In the genomic region with DNA sequence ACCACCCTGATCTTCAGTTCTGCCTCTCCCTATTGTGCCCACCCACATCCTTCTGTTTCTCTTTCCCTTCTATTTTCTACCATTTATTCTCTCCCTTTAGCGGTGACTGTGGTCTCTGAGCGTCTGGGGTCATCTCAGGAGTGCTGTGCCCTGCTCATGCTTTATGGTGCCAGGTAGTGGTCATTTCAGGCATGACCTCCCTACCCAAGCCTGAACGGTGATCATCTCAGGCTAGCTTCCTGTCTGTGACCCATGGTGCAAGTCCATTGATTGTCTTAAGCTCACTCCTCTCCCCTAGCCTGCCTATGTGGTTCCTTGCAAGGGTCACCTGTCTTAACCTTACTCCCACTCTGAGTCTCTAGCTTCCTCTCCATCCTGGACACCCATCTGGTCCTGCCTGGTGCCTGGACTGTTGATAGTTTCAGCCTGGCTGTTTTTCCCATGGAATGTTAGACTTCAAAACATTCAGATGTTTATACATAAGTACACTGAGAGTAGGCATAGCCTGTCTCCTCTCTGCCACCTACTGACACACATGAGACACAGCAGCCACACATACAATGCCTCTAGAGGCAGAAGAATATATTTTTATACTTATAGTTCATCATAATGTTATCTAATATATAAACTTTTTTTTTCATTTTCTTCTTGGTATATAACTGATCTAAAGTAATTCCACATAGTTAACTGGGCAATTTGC, we compare ENCODE assay signal across 10 mouse cellular contexts.
A peak's percentile ranks its signal among the peaks of the same experiment; 100 is the strongest.
DNase-seq lines count a peak whose midpoint lies in the region; ATAC-seq and TF ChIP-seq lines count a peak whose summit lies in the region.
"Had no signal": no experiment of that assay in that cellular context is flagged by ENCODE, and none has a peak within 500 bp of the region (broad histone marks: within the 10 kb centered on the region; RNA-seq: fewer than 3 reads in every experiment).

No protein-coding gene starts in this region.

- H3K27ac ChIP-seq in heart, adult 2 months: no peak overlapping the region
- H3K27ac ChIP-seq in neural tube, embryonic 11.5 days (ENCODE audit: low read depth, low read length): no peak overlapping the region
- no peak overlapping the region for H3K27ac ChIP-seq in neural tube, embryonic 15.5 days (replicated peaks)

- no peaks in the 10 kb centered on the region for H3K4me1 ChIP-seq in heart, adult 2 months (ENCODE audit: control insufficient read depth, insufficient read depth, low read length)
- H3K4me1 ChIP-seq in neural tube, embryonic 11.5 days (ENCODE audit: control insufficient read depth, insufficient read depth, low read length): no peaks in the 10 kb centered on the region
- H3K4me1 ChIP-seq in neural tube, embryonic 15.5 days: no peaks in the 10 kb centered on the region

- intact Hi-C loops in heart, adult 2 months (cut with DNase I): no loop called here

- DNase-seq in heart, adult 2 months: no peak
- DNase-seq in heart, postnatal 4 days: no peak
- DNase-seq in neural tube, embryonic 11.5 days (ENCODE audit: low spot score): peak; percentile 12
- peak; percentile 29 for DNase-seq in forelimb bud, embryonic 11.5 days (ENCODE audit: low read depth, low spot score)
- no peak for DNase-seq in cerebellum, adult 8-10 months
- DNase-seq in frontal cortex, postnatal 36 days (ENCODE audit: low spot score in 2 of 2): no peak
- DNase-seq in layer of hippocampus, adult 9-10 months (ENCODE audit: low spot score): no peak
- DNase-seq: heart, postnatal 10 days; lung, adult 18-20 months had no signal

- H3K4me2 ChIP-seq in neural tube, embryonic 11.5 days (ENCODE audit: low read depth): no peak overlapping the region
- H3K4me2 ChIP-seq in neural tube, embryonic 15.5 days: no peak overlapping the region

- no peak for TF ChIP-seq EP300 in heart, adult 2 months (IDR thresholded peaks at IDR 0.05; ENCODE audit: insufficient read depth, low read depth, low read length)

- ATAC-seq in neural tube, embryonic 11.5 days (ENCODE audit: insufficient read depth, low FRiP score, low TSS enrichment): peak; percentile 27; the same call in 1 of the 2 replicates
- ATAC-seq in neural tube, embryonic 15.5 days (ENCODE audit: low FRiP score): no peak

- peak; percentile 51 for TF ChIP-seq CTCF in heart, adult 2 months (IDR thresholded peaks at IDR 0.05)

- H3K27me3 ChIP-seq in heart, adult 2 months (ENCODE audit: control insufficient read depth, insufficient read depth, low read length): no peaks in the 10 kb centered on the region
- H3K27me3 ChIP-seq in neural tube, embryonic 11.5 days (ENCODE audit: control insufficient read depth, insufficient read depth, low read length): no peaks in the 10 kb centered on the region
- no peaks in the 10 kb centered on the region for H3K27me3 ChIP-seq in neural tube, embryonic 15.5 days (replicated peaks)

- no peaks in the 10 kb centered on the region for H3K79me2 ChIP-seq in heart, adult 2 months (replicated peaks; ENCODE audit: control insufficient read depth, insufficient read depth, low read length)

- no peak for TF ChIP-seq POLR2A in heart, adult 2 months (IDR thresholded peaks at IDR 0.05; ENCODE audit: insufficient read depth, low read depth, low read length)

- H3K9me3 ChIP-seq in neural tube, embryonic 11.5 days (ENCODE audit: control insufficient read depth, low read length): no peaks in the 10 kb centered on the region
- H3K9me3 ChIP-seq in neural tube, embryonic 15.5 days (replicated peaks): no peaks in the 10 kb centered on the region

- H3K36me3 ChIP-seq in heart, adult 2 months (ENCODE audit: control insufficient read depth, insufficient read depth, low read length): no peaks in the 10 kb centered on the region
- H3K36me3 ChIP-seq in neural tube, embryonic 11.5 days (ENCODE audit: control insufficient read depth, insufficient read depth, low read length): no peaks in the 10 kb centered on the region
- H3K36me3 ChIP-seq in neural tube, embryonic 15.5 days: no peaks in the 10 kb centered on the region

- no peak overlapping the region for H3K9ac ChIP-seq in heart, adult 2 months (ENCODE audit: low read depth, low read length)
- no peak overlapping the region for H3K9ac ChIP-seq in neural tube, embryonic 11.5 days (ENCODE audit: low read length)
- no peak overlapping the region for H3K9ac ChIP-seq in neural tube, embryonic 15.5 days (replicated peaks)

- no peak overlapping the region for H3K4me3 ChIP-seq in heart, adult 2 months
- no peak overlapping the region for H3K4me3 ChIP-seq in neural tube, embryonic 11.5 days (ENCODE audit: low read depth, low read length)
- H3K4me3 ChIP-seq in neural tube, embryonic 15.5 days (replicated peaks): no peak overlapping the region

- WGBS in heart, adult 2 months: 77% methylated on average over 3 of the region's 3 CpGs
- WGBS in neural tube, embryonic 11.5 days: 87% methylated on average over 3 of the region's 3 CpGs
- WGBS in neural tube, embryonic 15.5 days: 77% methylated on average over 3 of the region's 3 CpGs

Comparison
In these comparisons a context has a peak if more than half of its experiments do, and no peak if none do; other contexts are left out.
1. DNase-seq: peak in neural tube, embryonic 11.5 days (single experiment) and forelimb bud, embryonic 11.5 days (single experiment); none in heart, adult 2 months (0 of 2), heart, postnatal 4 days (single experiment), cerebellum, adult 8-10 months (single experiment), frontal cortex, postnatal 36 days (0 of 2) and layer of hippocampus, adult 9-10 months (single experiment).